Mouse (Mus musculus) telencephalon, adult 2 months (tissue): Measurements from ENCODE around the gene Gm49383.
"Not testable (repeated sequence)": the region's sequence is repeated elsewhere in the genome, so short reads cannot be mapped to it uniquely, and the experiment has no call there.

Experiments
- DNase-seq: peaks from one replicate; pipeline ENCODE4 v3.0.0-alpha.2; 2011; ENCODE audit warnings: low read depth, low spot score

The Gm49383 gene

GRCm38 (mm10) chr12:69198985-69199384 lies 2.1 kb upstream of the Gm49383 start:
- no peak for DNase-seq

GRCm38 (mm10) chr12:69198164-69198535 lies 1.2 kb upstream of the Gm49383 start, which contains the start of gene Dnaaf2:
Gene Dnaaf2 (minus strand): TSS chr12:69198429.
- DNase-seq: no peak

- DNase-seq: no peak
These were observed 667 bp upstream of the Gm49383 start for GRCm38 (mm10) chr12:69197378-69198163.

GRCm38 (mm10) chr12:69192637-69193036 lies 4.3 kb downstream of the Gm49383 start:
- DNase-seq: no peak

- DNase-seq: no peak
These were observed 5.5 kb downstream of the Gm49383 start for GRCm38 (mm10) chr12:69191396-69191795.

- no peak for DNase-seq
These were observed 6.4 kb downstream of the Gm49383 start for GRCm38 (mm10) chr12:69190522-69190921.

GRCm38 (mm10) chr12:69190074-69190473 lies 6.8 kb downstream of the Gm49383 start:
- no peak for DNase-seq

- DNase-seq: no peak
These were observed 10.0 kb downstream of the Gm49383 start for GRCm38 (mm10) chr12:69186811-69187471.

GRCm38 (mm10) chr12:69185371-69185770 lies 11.5 kb downstream of the Gm49383 start:
- DNase-seq: no peak

- DNase-seq: no peak
These were observed 12.3 kb downstream of the Gm49383 start for GRCm38 (mm10) chr12:69184342-69185295.

- peak; percentile 96 for DNase-seq
These were observed 13.2 kb downstream of the Gm49383 start, which contains the start of the genes Rpl36al and Mgat2 for GRCm38 (mm10) chr12:69183583-69184308. Gene Rpl36al (minus strand): TSS chr12:69184083. Gene Mgat2 (plus strand): TSS chr12:69184157.

- DNase-seq: no peak
These were observed 15.1 kb downstream of the Gm49383 start for GRCm38 (mm10) chr12:69181800-69182199.

- no peak for DNase-seq
These were observed 17.5 kb downstream of the Gm49383 start for GRCm38 (mm10) chr12:69179371-69179770.

- no peak for DNase-seq
These were observed 19.4 kb downstream of the Gm49383 start for GRCm38 (mm10) chr12:69177526-69177925.

- DNase-seq: no peak
These were observed 20.9 kb downstream of the Gm49383 start for GRCm38 (mm10) chr12:69175975-69176374.

GRCm38 (mm10) chr12:69171307-69171706 lies 25.6 kb downstream of the Gm49383 start:
- no peak for DNase-seq

GRCm38 (mm10) chr12:69168461-69169106 lies 28.3 kb downstream of the Gm49383 start, which contains the start of gene Lrr1:
Gene Lrr1 (plus strand): TSS chr12:69168814.
- DNase-seq: peak; percentile 63

- no peak for DNase-seq
These were observed 29.0 kb downstream of the Gm49383 start for GRCm38 (mm10) chr12:69167656-69168460.

GRCm38 (mm10) chr12:69166861-69167581 lies 29.9 kb downstream of the Gm49383 start:
- not testable (repeated sequence) for DNase-seq
